Mouse (Mus musculus) embryonic facial prominence, embryonic 15.5 days (tissue): Measurements from ENCODE around the gene Sbf1. TPM values are rescaled to one million over a fixed set of nuclear protein-coding genes. Genes with fewer than 3 reads are reported as not detected.

Experiments used
- ATAC-seq: fragments of 200-750 bp; cut with Nextera tagmentation; 2 replicates; pipeline ENCODE4 v1.8.0; 2017; ENCODE audit warnings: low read depth, moderate TSS enrichment; ENCODE audit not compliant: insufficient number of reproducible peaks, low FRiP score, low TSS enrichment
- H3K27ac ChIP-seq: fragments of 300-500 bp; sonication (generic); replicated peaks from 2 replicates; pipeline ENCODE4 v1.5.1; 2015; ENCODE audit warnings: mild to moderate bottlenecking, inconsistent platforms
- H3K27me3 ChIP-seq: fragments of 300-500 bp; sonication (generic); 2 replicates; pipeline ENCODE4 v1.6.1; 2015; ENCODE audit warnings: inconsistent platforms
- H3K36me3 ChIP-seq: fragments of 300-500 bp; sonication (generic); 2 replicates; pipeline ENCODE4 v1.6.1; 2015; ENCODE audit warnings: mild to moderate bottlenecking, inconsistent platforms
- H3K4me1 ChIP-seq: fragments of 300-500 bp; sonication (generic); 2 replicates; pipeline ENCODE4 v1.6.1; 2015; ENCODE audit warnings: inconsistent platforms
- H3K4me2 ChIP-seq: fragments of 300-500 bp; sonication (generic); replicated peaks from 2 replicates; pipeline ENCODE4 v1.6.1; 2015; ENCODE audit warnings: mild to moderate bottlenecking, inconsistent platforms
- H3K4me3 ChIP-seq: fragments of 300-500 bp; sonication (generic); replicated peaks from 2 replicates; pipeline ENCODE4 v1.5.1; 2015; ENCODE audit warnings: mild to moderate bottlenecking, inconsistent platforms
- H3K9ac ChIP-seq: fragments of 300-500 bp; sonication (generic); 2 replicates; pipeline ENCODE4 v1.6.1; 2015; ENCODE audit warnings: inconsistent platforms
- H3K9me3 ChIP-seq: fragments of 300-500 bp; sonication (generic); replicated peaks from 2 replicates; pipeline ENCODE4 v1.6.1; 2016; ENCODE audit warnings: inconsistent platforms
- WGBS: fragments of 180-500 bp; shearing (Covaris S2); methylation state at CpG from one replicate; pipeline ENCODE4 v1.1.7; 2015; 5-methylcytosine and 5-hydroxymethylcytosine counted together
- polyA plus RNA-seq: library from polyadenylated mRNA; unstranded; fragments of >200 nt; fragmentation: Nextera tagmentation; extraction: Ambion mirVana; gene quantifications from 2 replicates; pipeline ENCODE4 v1.2.1, GENCODE M21; 2015

Gene Sbf1
- polyA plus RNA-seq, 1 experiment from 2014 or later: 57.3 TPM

DNA sequence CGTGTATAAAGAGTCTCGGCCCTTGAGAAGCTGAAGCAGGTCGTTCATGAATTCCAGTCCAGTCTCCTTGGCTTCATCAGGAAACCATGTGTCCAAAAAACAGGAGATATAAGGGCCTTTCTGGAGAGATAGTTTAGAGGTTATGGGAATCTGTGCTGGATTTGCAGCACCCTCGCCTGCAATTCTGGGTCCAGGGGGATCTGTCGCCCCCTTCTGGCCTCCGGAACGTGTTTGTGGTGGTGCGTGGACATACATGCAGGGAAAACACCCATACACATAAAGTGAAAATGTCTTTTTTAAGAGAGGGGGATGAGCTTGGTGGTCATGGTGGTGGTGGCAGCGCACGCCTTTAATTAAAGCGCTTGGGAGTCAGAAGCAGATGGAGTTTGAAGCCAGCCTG, 1.0 kb upstream of the Sbf1 start:
- H3K27me3 ChIP-seq: no peaks in the 10 kb centered on the region
- H3K36me3 ChIP-seq: no peaks in the 10 kb centered on the region
- H3K4me1 ChIP-seq: peaks cover 18% of the 10 kb centered on the region
- H3K9ac ChIP-seq: no peak overlapping the region
- no peak for ATAC-seq
- H3K4me2 ChIP-seq: no peak overlapping the region
- H3K9me3 ChIP-seq: no peaks in the 10 kb centered on the region
- H3K27ac ChIP-seq: no peak overlapping the region
- H3K4me3 ChIP-seq: no peak overlapping the region
- 63% methylated on average over 11 of the region's 11 CpGs for WGBS

DNA sequence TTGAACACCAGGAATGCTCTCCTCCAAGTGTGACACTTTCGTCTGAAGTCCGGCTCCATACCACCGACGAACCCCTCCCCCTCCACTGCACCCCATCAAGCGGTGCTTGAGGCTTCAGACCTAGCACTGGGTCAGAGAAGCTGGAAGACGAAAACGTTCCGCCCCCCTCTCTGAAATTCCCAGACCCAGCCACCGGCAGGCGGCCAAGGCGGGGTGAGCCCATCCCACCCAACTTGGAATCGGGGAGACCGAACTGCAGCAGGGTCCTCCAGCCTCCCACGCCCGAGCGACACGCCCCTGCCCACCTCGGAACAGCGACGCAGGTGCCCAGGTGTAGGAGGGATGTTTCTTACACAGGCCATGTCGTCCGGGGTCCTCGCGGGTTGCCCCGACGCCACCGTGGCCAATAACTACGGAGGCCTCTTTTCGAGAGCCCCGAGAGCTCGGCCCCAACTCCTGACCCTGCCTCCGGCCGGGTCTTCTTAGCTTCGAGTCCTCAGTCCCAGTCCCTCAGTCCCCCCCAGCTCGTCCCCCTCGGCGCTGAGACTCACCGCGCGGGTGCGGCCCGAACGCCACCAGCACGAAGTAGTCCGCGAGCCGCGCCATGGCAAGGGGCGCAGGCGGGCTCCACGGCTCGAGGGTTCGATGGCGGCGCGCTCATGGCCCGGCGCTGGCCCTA, 461 bp downstream of the Sbf1 start:
- Histone ChIP-seq H3K27me3 (no peaks in the 10 kb centered on the region), H3K4me3 (peak overlapping the region; percentile 97), H3K9me3 (no peaks in the 10 kb centered on the region), H3K27ac (peak overlapping the region; percentile 48; the same call in 1 of the 2 replicates), H3K9ac (peak overlapping the region; percentile 85), H3K36me3 (no peaks in the 10 kb centered on the region), H3K4me1 (peaks cover 30% of the 10 kb centered on the region), H3K4me2 (peak overlapping the region; percentile 72)
- under 1% methylated on average over 58 of the region's 58 CpGs for WGBS
- ATAC-seq: peak; percentile 40

DNA sequence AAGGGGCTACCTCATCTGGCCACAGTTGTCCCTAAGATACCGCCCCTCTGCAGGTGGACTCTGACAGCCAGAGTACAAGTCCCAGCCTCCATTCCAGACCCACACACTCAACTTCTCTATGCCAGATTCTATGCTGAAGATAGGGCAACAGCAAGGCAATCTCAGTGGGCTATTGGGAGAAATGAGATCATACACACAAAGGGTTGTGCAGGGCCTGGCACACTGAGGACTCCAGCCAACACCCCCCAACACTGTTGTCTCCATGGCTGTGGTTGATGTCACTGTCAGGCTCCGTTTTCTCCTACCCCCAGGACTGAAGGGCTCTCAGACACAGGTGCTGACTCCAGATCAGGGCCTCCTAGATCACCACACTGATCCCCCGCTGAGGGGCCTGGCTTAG, 1.0 kb downstream of the Sbf1 start:
- no peak overlapping the region for H3K27ac ChIP-seq
- 30% methylated on average over 3 of the region's 3 CpGs for WGBS
- H3K27me3 ChIP-seq: no peaks in the 10 kb centered on the region
- H3K36me3 ChIP-seq: no peaks in the 10 kb centered on the region
- H3K4me1 ChIP-seq: peaks cover 32% of the 10 kb centered on the region
- H3K4me2 ChIP-seq: peak overlapping the region; percentile 72
- H3K9me3 ChIP-seq: no peaks in the 10 kb centered on the region
- peak overlapping the region; percentile 85 for H3K9ac ChIP-seq
- no peak for ATAC-seq
- H3K4me3 ChIP-seq: peak overlapping the region; percentile 97

DNA sequence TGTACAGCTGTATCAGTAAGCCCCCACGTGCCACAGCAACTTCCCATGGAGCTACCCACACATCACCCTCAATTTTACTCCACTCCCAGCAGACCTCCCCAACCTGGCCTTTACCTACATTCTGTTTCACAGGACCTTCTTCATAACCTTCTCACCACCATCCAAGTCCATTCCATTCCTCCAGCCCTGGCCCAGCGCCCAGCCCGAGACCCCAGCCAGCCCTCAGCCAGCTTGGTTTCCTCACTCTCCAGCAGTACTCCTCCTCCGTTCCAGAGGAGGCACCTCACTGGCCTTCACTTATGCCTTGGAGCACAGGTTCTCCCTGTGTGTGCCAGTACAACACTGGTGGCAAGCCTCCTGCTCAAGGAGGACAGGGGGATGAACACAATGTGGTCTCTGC, 1.8 kb downstream of the Sbf1 start:
- H3K36me3 ChIP-seq: no peaks in the 10 kb centered on the region
- ATAC-seq: no peak
- WGBS: 68% methylated on average over 4 of the region's 4 CpGs
- peaks cover 32% of the 10 kb centered on the region for H3K4me1 ChIP-seq
- 0 out of 2 replicates have a peak overlapping the region, but pooled peaks have one; percentile 5 for H3K4me3 ChIP-seq
- no peak overlapping the region for H3K9ac ChIP-seq
- no peaks in the 10 kb centered on the region for H3K9me3 ChIP-seq
- H3K27ac ChIP-seq: no peak overlapping the region
- H3K4me2 ChIP-seq: peak overlapping the region; percentile 72
- no peaks in the 10 kb centered on the region for H3K27me3 ChIP-seq

DNA sequence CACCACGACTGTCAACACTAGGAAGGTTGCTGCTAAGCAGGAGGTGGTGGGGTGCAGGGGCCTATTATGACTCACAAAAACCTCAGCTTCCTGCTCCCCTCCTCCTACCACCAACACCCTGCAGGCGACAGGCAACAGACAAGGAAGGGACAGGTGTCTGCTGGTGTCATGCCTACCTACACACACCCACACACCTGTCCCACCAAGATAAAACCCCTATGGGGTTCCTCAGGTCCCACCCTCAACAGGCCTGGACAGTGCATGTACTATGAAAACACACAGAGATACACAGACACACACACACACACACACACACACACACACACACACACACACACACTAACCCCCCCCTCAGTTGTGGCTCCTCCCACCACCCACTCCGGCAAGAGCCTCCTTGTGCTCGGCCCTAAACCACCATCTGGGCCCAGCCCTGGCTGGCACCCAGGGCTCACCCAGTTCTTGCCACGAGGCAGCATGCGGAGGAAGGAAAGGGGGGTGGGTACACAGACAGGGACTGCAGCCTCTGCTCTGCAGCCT, 5.1 kb downstream of the Sbf1 start:
- H3K9ac ChIP-seq: no peak overlapping the region
- 0 out of 2 replicates have a peak overlapping the region, but pooled peaks have one; percentile 5 for H3K27ac ChIP-seq
- ATAC-seq: 0 out of 2 replicates have a peak, but pooled peaks have one; percentile 13
- peaks cover 18% of the 10 kb centered on the region for H3K36me3 ChIP-seq
- no peaks in the 10 kb centered on the region for H3K9me3 ChIP-seq
- H3K27me3 ChIP-seq: no peaks in the 10 kb centered on the region
- no peak overlapping the region for H3K4me3 ChIP-seq
- peaks cover 32% of the 10 kb centered on the region for H3K4me1 ChIP-seq
- 52% methylated on average over 6 of the region's 6 CpGs for WGBS
- no peak overlapping the region for H3K4me2 ChIP-seq

DNA sequence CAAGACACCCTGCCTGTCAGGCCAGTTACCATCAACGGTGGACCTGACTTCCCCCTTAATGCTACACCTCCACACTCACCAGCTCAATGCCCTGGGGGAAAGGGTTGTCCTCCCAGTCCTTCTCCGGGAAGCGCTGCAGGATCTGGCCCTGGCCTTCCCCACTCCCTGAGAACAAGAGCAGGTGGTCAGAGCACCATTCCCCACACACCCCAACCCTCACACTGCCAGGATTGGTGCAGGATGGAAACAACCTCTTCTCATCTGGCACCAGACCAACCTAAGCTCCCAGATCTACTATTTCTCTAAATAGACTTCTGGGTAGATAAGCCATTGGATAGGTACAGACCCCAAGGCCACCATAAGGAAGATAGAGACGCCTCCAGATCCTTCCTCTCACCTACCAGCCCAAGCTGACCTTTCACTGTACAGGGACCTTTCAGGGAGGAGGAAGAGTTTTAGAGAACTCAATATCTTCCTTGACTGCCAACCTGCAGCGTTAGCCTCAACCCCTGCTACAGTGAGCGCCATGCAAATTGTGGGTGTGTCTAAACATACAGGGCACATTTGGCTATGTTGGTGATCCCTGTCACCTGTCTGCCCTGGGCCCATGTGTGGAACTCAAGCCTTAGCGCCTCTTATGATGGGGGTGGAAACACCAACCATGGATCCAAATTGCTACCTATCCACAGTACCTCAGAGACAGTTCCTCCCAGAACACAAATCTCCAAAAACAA, 6.5 kb downstream of the Sbf1 start:
- no peak overlapping the region for H3K9ac ChIP-seq
- H3K9me3 ChIP-seq: no peaks in the 10 kb centered on the region
- 68% methylated on average over 7 of the region's 7 CpGs for WGBS
- no peaks in the 10 kb centered on the region for H3K27me3 ChIP-seq
- H3K4me1 ChIP-seq: peaks cover 25% of the 10 kb centered on the region
- ATAC-seq: no peak
- H3K36me3 ChIP-seq: peaks cover 33% of the 10 kb centered on the region
- no peak overlapping the region for H3K27ac ChIP-seq
- no peak overlapping the region for H3K4me3 ChIP-seq
- H3K4me2 ChIP-seq: no peak overlapping the region

DNA sequence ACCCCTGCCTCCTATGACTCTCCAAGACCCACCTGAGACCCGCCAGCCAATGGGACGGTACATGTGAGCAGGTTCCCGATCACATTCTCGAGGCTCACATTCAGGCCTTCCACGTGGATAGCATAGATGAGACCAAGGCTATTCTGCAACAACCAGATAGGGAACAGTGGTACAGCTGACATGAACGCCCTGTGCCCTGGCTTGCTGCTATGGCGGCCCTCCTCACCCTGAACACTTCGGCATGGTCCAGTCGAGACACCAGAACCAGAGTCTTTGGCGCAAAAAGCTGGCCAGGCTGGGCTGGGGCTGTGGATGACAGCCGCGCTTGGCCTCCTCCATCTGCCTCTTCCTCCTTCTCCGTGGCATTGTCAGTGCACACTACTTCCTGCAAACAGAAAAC, 7.7 kb downstream of the Sbf1 start:
- Histone ChIP-seq H3K27me3 (no peaks in the 10 kb centered on the region), H3K27ac (no peak overlapping the region), H3K4me3 (no peak overlapping the region), H3K4me2 (no peak overlapping the region), H3K4me1 (peaks cover 14% of the 10 kb centered on the region), H3K9ac (no peak overlapping the region), H3K9me3 (no peaks in the 10 kb centered on the region), H3K36me3 (peaks cover 44% of the 10 kb centered on the region)
- 88% methylated on average over 13 of the region's 13 CpGs for WGBS
- no peak for ATAC-seq

DNA sequence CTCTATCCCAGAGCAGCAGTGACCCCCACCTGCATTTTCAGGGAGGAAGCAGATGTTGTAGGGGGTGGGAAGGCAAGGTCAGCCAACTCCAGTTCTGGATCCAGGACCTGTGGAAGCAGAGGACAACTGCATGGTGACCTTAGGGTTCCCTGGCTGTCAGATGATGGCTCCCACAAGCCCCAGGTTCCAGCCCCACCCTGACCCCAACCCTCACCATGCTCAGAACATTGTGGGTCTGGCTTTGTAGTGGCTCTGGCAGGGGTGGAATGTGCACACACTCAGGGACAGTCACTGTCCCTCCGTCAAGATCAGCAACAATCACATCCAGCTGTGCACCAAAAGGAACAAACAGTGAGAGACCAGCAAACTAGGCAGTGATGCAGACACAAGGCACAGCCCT, 9.1 kb downstream of the Sbf1 start:
- ATAC-seq: no peak
- H3K27ac ChIP-seq: no peak overlapping the region
- WGBS: 44% methylated on average over 1 of the region's 1 CpGs
- no peak overlapping the region for H3K4me3 ChIP-seq
- no peaks in the 10 kb centered on the region for H3K27me3 ChIP-seq
- H3K4me2 ChIP-seq: no peak overlapping the region
- H3K9ac ChIP-seq: no peak overlapping the region
- H3K36me3 ChIP-seq: peaks cover 59% of the 10 kb centered on the region
- H3K9me3 ChIP-seq: no peaks in the 10 kb centered on the region
- H3K4me1 ChIP-seq: peaks cover 14% of the 10 kb centered on the region; the same call in 1 of the 2 replicates

DNA sequence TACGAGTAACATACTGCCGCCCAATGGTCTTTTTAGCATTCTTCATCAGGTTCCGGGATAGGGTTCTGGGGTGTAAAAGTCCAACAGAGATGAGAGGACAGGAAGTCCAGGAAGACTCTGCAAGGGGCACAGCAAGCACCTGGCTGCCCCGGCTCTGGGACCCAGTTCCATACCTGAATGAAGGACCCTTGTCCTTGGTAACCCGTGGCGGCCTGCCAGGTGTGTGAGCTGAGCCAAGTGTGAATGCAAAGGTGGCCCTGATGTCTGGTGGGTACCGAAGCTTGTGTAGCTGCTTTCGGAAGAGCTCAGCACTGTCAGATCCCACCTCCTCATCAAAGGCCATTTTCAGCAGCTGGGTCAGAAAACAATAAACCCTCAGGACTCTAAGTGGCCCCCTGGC, 14.5 kb downstream of the Sbf1 start:
- ATAC-seq: no peak
- WGBS: 93% methylated on average over 8 of the region's 8 CpGs

DNA sequence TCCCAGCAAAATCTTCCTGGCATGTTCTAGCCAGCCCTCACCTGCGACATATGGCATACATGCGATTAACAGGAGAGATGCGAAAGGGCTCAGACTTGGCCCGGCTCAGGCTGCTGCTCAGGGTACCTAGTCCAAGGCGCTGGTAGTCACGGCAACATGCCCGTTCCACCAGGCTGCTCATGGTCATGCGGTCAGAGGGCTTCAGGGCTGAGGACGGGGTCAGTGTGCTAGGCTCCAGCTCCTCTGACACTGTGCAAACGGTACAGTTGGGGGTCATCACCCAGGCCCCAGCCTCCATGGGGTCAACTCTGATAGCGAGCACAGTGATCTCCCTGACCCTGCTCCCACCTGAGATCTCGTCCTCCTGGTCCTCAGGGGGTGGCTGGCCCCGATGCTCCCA, 14.9 kb downstream of the Sbf1 start:
- no peak for ATAC-seq
- 93% methylated on average over 13 of the region's 13 CpGs for WGBS
- H3K4me3 ChIP-seq: no peak overlapping the region

More for the DNA sequence above, 14.5 kb downstream of the Sbf1 start:
- H3K4me3 ChIP-seq: no peak overlapping the region
- H3K27ac ChIP-seq: no peak overlapping the region
- H3K9me3 ChIP-seq: no peaks in the 10 kb centered on the region
- H3K4me1 ChIP-seq: no peaks in the 10 kb centered on the region
- H3K9ac ChIP-seq: no peak overlapping the region
- H3K4me2 ChIP-seq: no peak overlapping the region
- H3K27me3 ChIP-seq: no peaks in the 10 kb centered on the region
- peaks cover 91% of the 10 kb centered on the region for H3K36me3 ChIP-seq

DNA sequence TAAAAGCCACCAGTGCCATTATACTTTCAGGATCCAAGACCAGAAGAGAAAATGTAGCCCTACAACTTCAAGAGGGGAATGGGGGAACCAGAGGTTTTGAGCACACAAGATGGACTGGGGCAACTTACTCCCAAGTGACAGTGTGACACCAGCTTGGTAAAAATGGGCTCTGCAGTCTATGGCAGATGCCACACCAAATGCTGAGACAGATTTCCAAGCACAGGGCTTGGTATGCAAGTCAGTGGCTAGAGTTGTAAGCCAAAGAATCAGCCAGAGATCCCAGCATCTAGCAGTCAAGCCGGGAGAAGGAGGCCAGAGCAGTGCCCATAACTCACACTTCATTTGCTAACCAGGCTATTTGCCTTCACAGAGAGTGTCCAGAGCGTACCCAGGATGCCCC, 17.4 kb downstream of the Sbf1 start:
- 92% methylated on average over 2 of the region's 2 CpGs for WGBS

More for the DNA sequence above, 14.9 kb downstream of the Sbf1 start:
- Histone ChIP-seq H3K27me3 (no peaks in the 10 kb centered on the region), H3K9me3 (no peaks in the 10 kb centered on the region), H3K4me1 (no peaks in the 10 kb centered on the region), H3K9ac (no peak overlapping the region), H3K36me3 (peaks cover 91% of the 10 kb centered on the region), H3K4me2 (no peak overlapping the region), H3K27ac (no peak overlapping the region)

More for the DNA sequence above, 17.4 kb downstream of the Sbf1 start:
- H3K4me1 ChIP-seq: no peaks in the 10 kb centered on the region
- H3K4me2 ChIP-seq: no peak overlapping the region
- no peak overlapping the region for H3K9ac ChIP-seq
- ATAC-seq: no peak
- no peaks in the 10 kb centered on the region for H3K9me3 ChIP-seq
- no peak overlapping the region for H3K27ac ChIP-seq
- peaks cover 91% of the 10 kb centered on the region for H3K36me3 ChIP-seq
- H3K27me3 ChIP-seq: no peaks in the 10 kb centered on the region
- H3K4me3 ChIP-seq: no peak overlapping the region
